Mouse (Mus musculus) B cell, adult 62 days (primary cell): ENCODE data around the gene Edem1. TPM values are rescaled to one million over a fixed set of nuclear protein-coding genes. Genes with fewer than 3 reads are reported as not detected.

ENCODE experiments used
- total RNA-seq: library from RNA; stranded (reverse); gene quantifications from 4 replicates; pipeline ENCODE4 v1.2.4, GENCODE M21; 2023

Gene Edem1
- total RNA-seq = 114 to 138 TPM (median 131 TPM) in 4 replicates

GRCm38 (mm10) chr6:108828234-108828868 lies at the start of gene Edem1:
Gene Edem1 (plus strand): TSS chr6:108828641.

GRCm38 (mm10) chr6:108782526-108783183 lies 45.8 kb upstream of the Edem1 start, which contains the start of gene Arl8b:
Gene Arl8b (plus strand): TSS chr6:108783099.

Other genes starting within 250 kb of the Edem1 start
- gene Bhlhe40, start 168.0 kb upstream of the Edem1 start, total RNA-seq = 263 to 303 TPM (median 292 TPM) in 4 replicates
- 48.2 to 62.9 TPM (median 55.1 TPM) in 4 replicates for gene Arl8b, start 45.5 kb upstream of the Edem1 start, total RNA-seq